Mouse (Mus musculus): Measurements from ENCODE around the gene Nrbf2. TPM values are rescaled to one million over a fixed set of nuclear protein-coding genes. Genes with fewer than 3 reads are reported as not detected.

Gene Nrbf2
- 3.0 and 4.4 TPM in 2 replicates for polyA plus RNA-seq (2012; rRNA removed)

GRCm38 (mm10) chr10:67285176-67285814 lies at the start of gene Nrbf2:
Gene Nrbf2 (minus strand): TSS chr10:67285305.
- peak within 1 kb of the TSS; percentile 95 for H3K27ac ChIP-seq (ENCODE audit: control insufficient read depth, insufficient read depth, low read depth, low read length)
- H3K4me3 ChIP-seq (ENCODE audit: control insufficient read depth, low read depth, low read length) = peak within 1 kb of the TSS; percentile 93
- no peaks in the 10 kb centered on the region for H3K36me3 ChIP-seq (ENCODE audit: control insufficient read depth, insufficient read depth, low read length)
- no peaks in the 10 kb centered on the region for H3K27me3 ChIP-seq (ENCODE audit: control insufficient read depth, insufficient read depth, low read length)
- TF ChIP-seq POLR2A (IDR thresholded peaks at IDR 0.05; ENCODE audit: control insufficient read depth, low read depth, low read length) (peak; percentile 66), CTCF (IDR thresholded peaks at IDR 0.05; ENCODE audit: control insufficient read depth, insufficient read depth, insufficient replicate concordance, low read depth, low read length) (no peak)
- peaks cover 7% of the 10 kb centered on the region for H3K4me1 ChIP-seq (ENCODE audit: control insufficient read depth, insufficient read depth, low read length)

- TF ChIP-seq CTCF (IDR thresholded peaks at IDR 0.05; ENCODE audit: control insufficient read depth, insufficient read depth, insufficient replicate concordance, low read depth, low read length) (no peak), POLR2A (IDR thresholded peaks at IDR 0.05; ENCODE audit: control insufficient read depth, low read depth, low read length) (no peak)
- Histone ChIP-seq H3K36me3 (ENCODE audit: control insufficient read depth, insufficient read depth, low read length) (no peaks in the 10 kb centered on the region), H3K4me3 (ENCODE audit: control insufficient read depth, low read depth, low read length) (no peak overlapping the region), H3K27me3 (ENCODE audit: control insufficient read depth, insufficient read depth, low read length) (no peaks in the 10 kb centered on the region), H3K4me1 (ENCODE audit: control insufficient read depth, insufficient read depth, low read length) (no peaks in the 10 kb centered on the region; the same call in 1 of the 2 replicates), H3K27ac (ENCODE audit: control insufficient read depth, insufficient read depth, low read depth, low read length) (no peak overlapping the region)
These were observed 45.5 kb upstream of the Nrbf2 start for GRCm38 (mm10) chr10:67330580-67330979.

GRCm38 (mm10) chr10:67329661-67330060 lies 44.6 kb upstream of the Nrbf2 start:
- no peak for TF ChIP-seq POLR2A (IDR thresholded peaks at IDR 0.05; ENCODE audit: control insufficient read depth, low read depth, low read length)
- no peak for TF ChIP-seq CTCF (IDR thresholded peaks at IDR 0.05; ENCODE audit: control insufficient read depth, insufficient read depth, insufficient replicate concordance, low read depth, low read length)
- H3K4me3 ChIP-seq (ENCODE audit: control insufficient read depth, low read depth, low read length) = no peak overlapping the region
- H3K27ac ChIP-seq (ENCODE audit: control insufficient read depth, insufficient read depth, low read depth, low read length) = no peak overlapping the region
- no peaks in the 10 kb centered on the region for H3K36me3 ChIP-seq (ENCODE audit: control insufficient read depth, insufficient read depth, low read length)
- H3K4me1 ChIP-seq (ENCODE audit: control insufficient read depth, insufficient read depth, low read length) = no peaks in the 10 kb centered on the region; the same call in 1 of the 2 replicates
- no peaks in the 10 kb centered on the region for H3K27me3 ChIP-seq (ENCODE audit: control insufficient read depth, insufficient read depth, low read length)

- no peaks in the 10 kb centered on the region for H3K27me3 ChIP-seq (ENCODE audit: control insufficient read depth, insufficient read depth, low read length)
- no peaks in the 10 kb centered on the region; the same call in 1 of the 2 replicates for H3K4me1 ChIP-seq (ENCODE audit: control insufficient read depth, insufficient read depth, low read length)
- TF ChIP-seq CTCF (IDR thresholded peaks at IDR 0.05; ENCODE audit: control insufficient read depth, insufficient read depth, insufficient replicate concordance, low read depth, low read length) (no peak), POLR2A (IDR thresholded peaks at IDR 0.05; ENCODE audit: control insufficient read depth, low read depth, low read length) (no peak)
- no peak overlapping the region for H3K4me3 ChIP-seq (ENCODE audit: control insufficient read depth, low read depth, low read length)
- H3K27ac ChIP-seq (ENCODE audit: control insufficient read depth, insufficient read depth, low read depth, low read length) = no peak overlapping the region
- H3K36me3 ChIP-seq (ENCODE audit: control insufficient read depth, insufficient read depth, low read length) = no peaks in the 10 kb centered on the region
These were observed 43.1 kb upstream of the Nrbf2 start for GRCm38 (mm10) chr10:67328208-67328607.

- Histone ChIP-seq H3K4me1 (ENCODE audit: control insufficient read depth, insufficient read depth, low read length) (no peaks in the 10 kb centered on the region), H3K4me3 (ENCODE audit: control insufficient read depth, low read depth, low read length) (no peak overlapping the region), H3K36me3 (ENCODE audit: control insufficient read depth, insufficient read depth, low read length) (no peaks in the 10 kb centered on the region), H3K27ac (ENCODE audit: control insufficient read depth, insufficient read depth, low read depth, low read length) (no peak overlapping the region), H3K27me3 (ENCODE audit: control insufficient read depth, insufficient read depth, low read length) (no peaks in the 10 kb centered on the region)
- TF ChIP-seq CTCF (IDR thresholded peaks at IDR 0.05; ENCODE audit: control insufficient read depth, insufficient read depth, insufficient replicate concordance, low read depth, low read length) (no peak), POLR2A (IDR thresholded peaks at IDR 0.05; ENCODE audit: control insufficient read depth, low read depth, low read length) (no peak)
These were observed 38.9 kb upstream of the Nrbf2 start for GRCm38 (mm10) chr10:67324036-67324435.

GRCm38 (mm10) chr10:67321396-67321795 lies 36.3 kb upstream of the Nrbf2 start:
- Histone ChIP-seq H3K27ac (ENCODE audit: control insufficient read depth, insufficient read depth, low read depth, low read length) (no peak overlapping the region), H3K4me3 (ENCODE audit: control insufficient read depth, low read depth, low read length) (no peak overlapping the region), H3K36me3 (ENCODE audit: control insufficient read depth, insufficient read depth, low read length) (no peaks in the 10 kb centered on the region), H3K27me3 (ENCODE audit: control insufficient read depth, insufficient read depth, low read length) (no peaks in the 10 kb centered on the region), H3K4me1 (ENCODE audit: control insufficient read depth, insufficient read depth, low read length) (no peaks in the 10 kb centered on the region)
- TF ChIP-seq POLR2A (IDR thresholded peaks at IDR 0.05; ENCODE audit: control insufficient read depth, low read depth, low read length) (no peak), CTCF (IDR thresholded peaks at IDR 0.05; ENCODE audit: control insufficient read depth, insufficient read depth, insufficient replicate concordance, low read depth, low read length) (no peak)

GRCm38 (mm10) chr10:67320207-67320859 lies 35.2 kb upstream of the Nrbf2 start:
- no peak overlapping the region for H3K27ac ChIP-seq (ENCODE audit: control insufficient read depth, insufficient read depth, low read depth, low read length)
- no peaks in the 10 kb centered on the region for H3K4me1 ChIP-seq (ENCODE audit: control insufficient read depth, insufficient read depth, low read length)
- H3K27me3 ChIP-seq (ENCODE audit: control insufficient read depth, insufficient read depth, low read length) = no peaks in the 10 kb centered on the region
- no peaks in the 10 kb centered on the region for H3K36me3 ChIP-seq (ENCODE audit: control insufficient read depth, insufficient read depth, low read length)
- H3K4me3 ChIP-seq (ENCODE audit: control insufficient read depth, low read depth, low read length) = no peak overlapping the region
- TF ChIP-seq CTCF (IDR thresholded peaks at IDR 0.05; ENCODE audit: control insufficient read depth, insufficient read depth, insufficient replicate concordance, low read depth, low read length) (no peak), POLR2A (IDR thresholded peaks at IDR 0.05; ENCODE audit: control insufficient read depth, low read depth, low read length) (no peak)
